Comparison of ENCODE assay signal across 25 mouse cellular contexts in the genomic region with DNA sequence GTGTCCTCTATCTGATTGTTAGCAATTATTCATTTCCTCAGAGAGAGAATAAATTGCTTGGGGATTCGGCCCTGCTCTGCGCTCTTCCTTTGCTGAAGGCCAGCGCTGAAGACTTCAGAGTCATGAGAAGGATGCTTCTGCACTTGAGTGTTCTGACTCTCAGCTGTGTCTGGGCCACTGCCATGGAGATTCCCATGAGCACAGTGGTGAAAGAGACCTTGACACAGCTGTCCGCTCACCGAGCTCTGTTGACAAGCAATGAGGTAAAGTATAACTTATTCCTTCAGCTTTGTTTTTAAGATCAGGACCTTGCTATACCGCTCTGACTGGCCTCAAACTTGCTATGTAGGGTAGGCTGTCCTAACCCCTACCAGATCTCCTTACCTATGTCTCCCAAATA. TPM values are rescaled to one million over a fixed set of nuclear protein-coding genes. Genes with fewer than 3 reads are reported as not detected.
"Had no signal": no experiment of that assay in that cellular context is flagged by ENCODE, and none has a peak within 500 bp of the region (broad histone marks: within the 10 kb centered on the region; RNA-seq: fewer than 3 reads in every experiment).

TSS of gene Il5 (plus strand) at position 80 of the 400 bp plus-strand sequence.

- H3K27ac ChIP-seq: midbrain, embryonic 10.5 days; midbrain, embryonic 12.5 days; neural tube, embryonic 13.5 days; neural tube, embryonic 15.5 days had no signal

- H3K4me3 ChIP-seq: midbrain, embryonic 10.5 days; midbrain, embryonic 12.5 days; myocyte; neural tube, embryonic 13.5 days; neural tube, embryonic 15.5 days had no signal

- H3K4me1 ChIP-seq: midbrain, embryonic 10.5 days; midbrain, embryonic 12.5 days; neural tube, embryonic 13.5 days; neural tube, embryonic 15.5 days had no signal

- H3K9ac ChIP-seq: lung, embryonic 14.5 days; midbrain, embryonic 12.5 days; neural tube, embryonic 13.5 days; neural tube, embryonic 15.5 days had no signal

- H3K9me3 ChIP-seq: midbrain, embryonic 10.5 days; midbrain, embryonic 12.5 days; neural tube, embryonic 13.5 days; neural tube, embryonic 15.5 days had no signal

- ATAC-seq: midbrain, embryonic 16.5 days had no signal

- DNase-seq: lung, embryonic 14.5 days; lung, postnatal 10 days; lung, postnatal 4 days; midbrain, embryonic 14.5 days; retina, postnatal 1 day; right cerebral cortex, adult 18-20 months; right cerebral cortex, postnatal 25 days; right cerebral cortex, postnatal 4 days; spleen, adult 18-20 months; thymus, adult 18-20 months; thymus, postnatal 25 days; thymus, postnatal 4 days had no signal

- H3K36me3 ChIP-seq: midbrain, embryonic 10.5 days; midbrain, embryonic 12.5 days; neural tube, embryonic 13.5 days; neural tube, embryonic 15.5 days had no signal

- H3K27me3 ChIP-seq: midbrain, embryonic 12.5 days; neural tube, embryonic 13.5 days; neural tube, embryonic 15.5 days had no signal

- H3K4me2 ChIP-seq: lung, embryonic 14.5 days; midbrain, embryonic 12.5 days; neural tube, embryonic 13.5 days; neural tube, embryonic 15.5 days had no signal

RNA-seq across cellular contexts. Expression of gene Il5, which starts in this region (rescaled TPM):
- total RNA-seq: megakaryocyte, adult 5-6 weeks; megakaryocyte-erythroid progenitor cell, adult 5-6 weeks had no signal
- polyA plus RNA-seq: lung, embryonic 14.5 days; lung, embryonic 16.5 days; midbrain, embryonic 10.5 days; midbrain, embryonic 12.5 days; midbrain, embryonic 14.5 days; midbrain, embryonic 16.5 days; myocyte; neural tube, embryonic 11.5 days; neural tube, embryonic 13.5 days; neural tube, embryonic 15.5 days; small intestine, adult 2 months; stomach, embryonic 14.5 days; stomach, embryonic 16.5 days had no signal
